Mouse (Mus musculus) E14TG2a.4 (cell line): ENCODE data around the gene Wnt3a.

Source experiments
- CTCF ChIP-seq: conservative IDR thresholded peaks from 2 replicates; pipeline ENCODE4 v1.5.1; 2014; ENCODE audit warnings: low read length
- NANOG ChIP-seq: IDR thresholded peaks from 2 replicates; pipeline ENCODE4 v1.6.1; 2014; ENCODE audit warnings: borderline replicate concordance, low read length, mixed read lengths
- POU5F1 ChIP-seq: IDR thresholded peaks from 2 replicates; pipeline ENCODE4 v1.6.1; 2014; ENCODE audit warnings: low read length, borderline replicate concordance

DNA sequence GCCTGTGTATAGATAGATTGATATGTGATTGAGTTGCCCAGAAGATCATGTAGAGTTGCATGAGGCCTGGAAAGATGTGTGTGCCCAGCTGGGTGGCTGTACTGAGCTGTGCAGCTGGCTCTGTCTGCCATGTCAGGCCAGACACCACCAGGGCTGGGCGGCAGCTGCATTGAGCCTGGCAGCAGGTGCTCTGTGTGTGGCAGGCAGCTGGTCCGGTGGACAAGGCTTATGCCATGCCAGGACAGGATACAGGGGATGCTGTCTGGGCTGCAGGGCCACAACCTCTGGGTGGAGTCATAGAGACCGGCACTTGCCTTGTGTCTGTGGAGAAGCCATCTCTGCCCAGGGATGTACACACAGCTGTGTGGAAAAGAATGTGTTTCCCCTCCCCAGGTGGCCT, 32.4 kb upstream of the Wnt3a start:
- TF ChIP-seq CTCF: no peak
- TF ChIP-seq NANOG: no peak
- TF ChIP-seq POU5F1: no peak
